Mouse (Mus musculus): ENCODE measurements around the gene Lypd6. TPM values are rescaled to one million over a fixed set of nuclear protein-coding genes. Genes with fewer than 3 reads are reported as not detected.

The Lypd6 gene
- total RNA-seq, 2 experiments from 2014 or later: 19.5 to 20.6 TPM

DNA sequence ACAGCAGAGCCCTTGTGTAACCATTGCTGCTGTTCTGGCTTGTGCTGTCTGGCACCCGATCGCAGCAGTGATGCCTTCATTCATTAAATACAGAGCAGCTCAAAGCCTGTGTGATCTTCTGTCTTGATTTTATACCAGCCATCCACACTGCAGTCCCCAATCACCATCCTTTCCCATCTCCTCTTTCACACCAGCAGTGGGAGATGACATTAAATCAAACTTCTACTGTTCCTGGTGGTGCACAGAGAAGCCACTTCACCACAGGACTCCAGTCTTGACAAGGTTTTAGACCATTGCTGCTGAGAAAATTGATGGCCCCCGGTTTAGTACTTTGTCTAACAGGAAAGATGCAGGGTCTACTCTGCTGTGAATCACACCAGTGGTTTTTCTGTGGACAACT is 44.9 kb downstream of the Lypd6 start:
- intact Hi-C loops (cut with DNase I): no loop called here
- H3K4me3 ChIP-seq: no peak overlapping the region
- H3K27ac ChIP-seq: no peak overlapping the region
- TF ChIP-seq CTCF (IDR thresholded peaks at IDR 0.05): no peak
- DNase-seq (ENCODE audit: extremely low spot score in 1 of 2, low spot score in 2 of 2): no peak

DNA sequence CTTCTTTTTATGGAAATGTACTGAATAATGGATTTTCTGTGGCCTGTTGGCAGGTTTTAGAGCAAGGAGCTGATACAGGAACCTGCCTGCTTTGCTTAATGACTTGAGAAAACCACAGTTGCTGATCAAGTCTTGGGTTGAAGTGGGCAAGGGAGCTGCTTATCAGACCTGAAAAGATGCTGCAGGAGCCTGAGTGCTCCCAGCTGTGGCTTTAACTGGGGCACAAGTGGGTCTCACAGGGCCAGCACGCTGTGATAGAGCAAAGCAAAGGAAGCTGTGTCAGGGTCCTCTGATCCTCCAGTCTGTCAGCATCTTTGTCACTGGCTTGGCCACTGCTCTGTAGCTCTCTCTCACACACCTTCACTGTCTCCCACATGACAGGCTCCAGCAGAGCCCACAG is 45.4 kb downstream of the Lypd6 start:
- no peak for TF ChIP-seq CTCF (IDR thresholded peaks at IDR 0.05)
- no peak overlapping the region for H3K4me3 ChIP-seq
- no peak overlapping the region for H3K27ac ChIP-seq
- intact Hi-C loops (cut with DNase I): no loop called here
- no peak for DNase-seq (ENCODE audit: extremely low spot score in 1 of 2, low spot score in 2 of 2)

GRCm38 (mm10) chr2:50112427-50112826 is 46.2 kb downstream of the Lypd6 start:
- intact Hi-C loops (cut with DNase I): no loop called here
- no peak for TF ChIP-seq CTCF (IDR thresholded peaks at IDR 0.05)
- Histone ChIP-seq H3K27ac (no peak overlapping the region), H3K4me3 (no peak overlapping the region)
- DNase-seq (ENCODE audit: extremely low spot score in 1 of 2, low spot score in 2 of 2): no peak

GRCm38 (mm10) chr2:50119101-50119500 is 52.9 kb downstream of the Lypd6 start:
- no peak overlapping the region for H3K27ac ChIP-seq
- no peak for TF ChIP-seq CTCF (IDR thresholded peaks at IDR 0.05)
- no peak for DNase-seq (ENCODE audit: extremely low spot score in 1 of 2, low spot score in 2 of 2)
- no peak overlapping the region for H3K4me3 ChIP-seq
- intact Hi-C loops (cut with DNase I): no loop called here

DNA sequence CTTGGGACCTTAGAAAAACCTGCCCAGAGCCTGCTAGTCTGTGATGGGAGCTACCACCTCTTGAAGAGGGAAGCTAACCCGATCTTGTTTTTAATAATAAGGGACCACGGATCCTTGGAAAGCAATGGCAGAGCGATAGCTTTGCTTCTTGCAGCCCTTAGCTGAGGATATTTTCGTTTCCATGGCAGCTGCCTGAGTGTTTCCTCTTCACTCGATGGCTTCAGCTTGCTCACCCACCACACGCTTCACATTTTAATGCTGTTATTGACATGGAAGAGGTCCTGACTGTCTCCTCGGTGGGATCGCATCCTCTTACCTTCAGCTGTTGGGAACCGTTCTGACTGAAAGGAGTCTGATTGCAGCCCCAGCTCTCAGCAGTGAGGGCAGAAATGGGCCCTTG is 54.6 kb downstream of the Lypd6 start:
- intact Hi-C loops (cut with DNase I): no loop called here
- TF ChIP-seq CTCF (IDR thresholded peaks at IDR 0.05): no peak
- H3K4me3 ChIP-seq: no peak overlapping the region
- no peak overlapping the region for H3K27ac ChIP-seq
- DNase-seq (ENCODE audit: extremely low spot score in 1 of 2, low spot score in 2 of 2): no peak

DNA sequence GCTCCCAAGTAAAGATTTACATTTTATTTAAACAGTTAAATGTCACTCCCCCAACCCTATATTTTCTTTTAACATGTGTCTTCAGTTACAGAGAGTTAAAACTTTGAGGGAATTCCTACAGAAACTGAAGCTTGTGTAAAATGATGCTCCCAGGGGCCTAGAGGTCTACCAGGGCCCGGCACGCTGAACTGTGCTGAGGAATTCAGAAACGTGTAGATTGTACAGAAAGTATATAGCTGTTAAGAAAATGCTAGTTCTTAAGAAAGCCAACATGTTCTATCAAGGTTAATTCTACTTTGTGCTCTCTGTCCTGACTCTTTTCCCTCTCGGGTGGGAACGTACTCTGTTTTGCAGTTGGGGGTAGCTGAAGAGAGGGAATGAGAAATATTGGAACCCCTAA is 57.1 kb downstream of the Lypd6 start:
- Histone ChIP-seq H3K4me3 (no peak overlapping the region), H3K27ac (no peak overlapping the region)
- intact Hi-C loops (cut with DNase I): no loop called here
- DNase-seq (ENCODE audit: extremely low spot score in 1 of 2, low spot score in 2 of 2): no peak
- no peak for TF ChIP-seq CTCF (IDR thresholded peaks at IDR 0.05)

DNA sequence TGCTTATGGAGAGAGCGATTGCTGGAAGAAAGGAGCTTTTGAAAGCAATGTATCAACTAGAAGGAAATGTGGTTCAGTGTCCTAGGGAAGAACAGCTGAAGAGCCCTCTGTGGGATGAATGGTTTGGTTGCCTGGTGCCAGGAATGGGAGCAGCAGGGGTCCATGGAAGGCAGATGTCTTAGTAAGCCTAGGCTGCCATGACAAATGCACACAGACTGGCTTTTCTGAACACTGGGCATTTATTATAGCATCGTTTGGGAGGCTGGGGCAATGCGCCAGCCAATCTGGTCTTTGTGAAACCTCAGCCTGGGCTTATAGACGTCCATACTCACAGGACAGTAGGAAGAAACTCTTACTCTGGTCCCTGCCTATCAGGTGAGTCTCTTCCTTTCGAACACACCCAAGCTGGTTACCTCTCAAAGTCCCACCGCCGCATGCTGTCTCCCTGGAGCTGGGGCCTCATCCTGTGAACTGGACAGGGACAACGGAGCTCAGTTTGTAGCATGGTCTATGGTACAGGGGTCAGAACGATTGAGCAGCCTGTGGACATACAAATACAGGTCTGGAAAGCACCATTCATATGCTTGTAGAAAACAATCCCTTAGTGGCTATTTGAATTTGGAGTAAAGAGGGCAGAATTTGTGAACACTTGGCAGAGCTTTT is 61.4 kb downstream of the Lypd6 start:
- no peak for DNase-seq (ENCODE audit: extremely low spot score in 1 of 2, low spot score in 2 of 2)
- TF ChIP-seq CTCF (IDR thresholded peaks at IDR 0.05): no peak
- intact Hi-C loops (cut with DNase I): no loop called here
- Histone ChIP-seq H3K4me3 (no peak overlapping the region), H3K27ac (no peak overlapping the region)

DNA sequence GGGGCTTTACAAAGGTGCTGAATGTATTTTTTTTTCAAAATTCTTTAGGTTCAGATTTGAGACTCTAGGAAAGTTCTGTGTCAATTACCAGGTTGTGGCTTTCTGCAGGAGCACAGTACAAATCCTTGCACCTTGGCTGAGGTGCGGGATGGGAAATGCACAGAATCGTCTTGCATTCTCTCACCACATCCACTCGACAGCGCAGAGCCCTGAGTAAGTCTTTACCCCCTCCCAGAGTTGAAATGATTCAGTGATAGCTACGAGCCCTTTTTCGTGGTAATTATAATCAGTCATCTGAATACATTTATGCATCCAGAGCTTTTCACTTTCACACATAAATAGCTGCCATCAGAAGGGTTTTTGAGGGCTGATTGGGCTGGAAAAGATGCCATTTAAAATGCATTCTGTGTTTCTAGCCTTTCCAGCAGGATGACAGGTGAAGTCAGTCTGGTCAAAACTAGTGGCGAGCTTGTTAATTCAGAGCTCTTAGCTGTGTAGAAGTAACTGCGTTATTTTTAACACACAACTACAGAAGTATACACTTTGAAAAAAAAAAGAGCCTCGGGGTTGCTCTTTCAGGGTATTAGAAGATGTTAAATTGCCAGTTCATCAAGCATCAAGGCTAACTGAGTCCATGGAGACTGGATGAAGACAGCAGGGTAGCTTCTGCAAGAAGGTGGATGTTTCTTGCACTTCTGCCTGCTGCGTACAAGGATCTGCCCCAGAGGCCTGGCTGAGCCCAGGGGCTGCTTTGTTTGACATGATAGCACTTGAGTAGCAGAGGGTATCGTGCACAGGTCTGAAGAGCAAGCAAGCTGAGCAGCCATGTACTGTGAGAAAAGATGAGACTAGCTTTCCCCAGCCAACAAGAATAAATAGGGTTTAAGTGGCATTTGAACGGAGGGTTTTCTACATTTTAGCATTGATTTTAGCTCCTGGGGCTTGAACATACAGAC is 62.4 kb downstream of the Lypd6 start:
- TF ChIP-seq CTCF (IDR thresholded peaks at IDR 0.05): no peak
- intact Hi-C loops (cut with DNase I): no loop called here
- Histone ChIP-seq H3K27ac (no peak overlapping the region), H3K4me3 (no peak overlapping the region)
- DNase-seq (ENCODE audit: extremely low spot score in 1 of 2, low spot score in 2 of 2): no peak

DNA sequence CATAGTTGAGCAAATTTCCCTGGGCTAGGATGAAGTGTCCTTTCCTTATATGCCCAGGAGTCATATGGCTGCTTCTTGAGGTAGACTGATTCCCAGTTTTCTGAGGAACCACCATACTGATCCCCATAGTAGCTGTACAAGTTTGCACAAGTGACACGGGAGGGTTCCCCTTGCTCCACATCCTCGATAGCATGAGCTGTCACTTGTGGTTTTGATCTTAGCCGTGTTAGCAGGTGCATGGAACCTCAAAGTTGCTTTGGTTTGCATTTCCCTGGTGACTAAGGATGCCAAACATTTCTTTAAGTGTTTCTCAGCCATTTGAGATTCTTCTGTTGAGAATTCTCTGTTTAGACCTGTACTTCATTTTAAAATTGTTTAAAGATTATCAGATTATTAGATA is 64.4 kb downstream of the Lypd6 start:
- intact Hi-C loops (cut with DNase I): no loop called here
- Histone ChIP-seq H3K4me3 (no peak overlapping the region), H3K27ac (no peak overlapping the region)
- no peak for DNase-seq (ENCODE audit: extremely low spot score in 1 of 2, low spot score in 2 of 2)
- no peak for TF ChIP-seq CTCF (IDR thresholded peaks at IDR 0.05)

GRCm38 (mm10) chr2:50143672-50144071 is 77.4 kb downstream of the Lypd6 start:
- intact Hi-C loops (cut with DNase I): no loop called here
- Histone ChIP-seq H3K27ac (no peak overlapping the region), H3K4me3 (no peak overlapping the region)
- no peak for DNase-seq (ENCODE audit: extremely low spot score in 1 of 2, low spot score in 2 of 2)
- TF ChIP-seq CTCF (IDR thresholded peaks at IDR 0.05): no peak

- Histone ChIP-seq H3K4me3 (no peak overlapping the region), H3K27ac (no peak overlapping the region)
- TF ChIP-seq CTCF (IDR thresholded peaks at IDR 0.05): no peak
- DNase-seq (ENCODE audit: extremely low spot score in 1 of 2, low spot score in 2 of 2): no peak
- intact Hi-C loops (cut with DNase I): no loop called here
Measured at GRCm38 (mm10) chr2:50147308-50147707, 81.1 kb downstream of the Lypd6 start.

All from left cerebral cortex, adult 2 months (tissue).